Mouse (Mus musculus): Measurements from ENCODE around the gene Pdcd7. TPM values are rescaled to one million over a fixed set of nuclear protein-coding genes. Genes with fewer than 3 reads are reported as not detected.

Gene Pdcd7
- total RNA-seq, 2 experiments from 2014 or later: 23.2 to 25.4 TPM

DNA sequence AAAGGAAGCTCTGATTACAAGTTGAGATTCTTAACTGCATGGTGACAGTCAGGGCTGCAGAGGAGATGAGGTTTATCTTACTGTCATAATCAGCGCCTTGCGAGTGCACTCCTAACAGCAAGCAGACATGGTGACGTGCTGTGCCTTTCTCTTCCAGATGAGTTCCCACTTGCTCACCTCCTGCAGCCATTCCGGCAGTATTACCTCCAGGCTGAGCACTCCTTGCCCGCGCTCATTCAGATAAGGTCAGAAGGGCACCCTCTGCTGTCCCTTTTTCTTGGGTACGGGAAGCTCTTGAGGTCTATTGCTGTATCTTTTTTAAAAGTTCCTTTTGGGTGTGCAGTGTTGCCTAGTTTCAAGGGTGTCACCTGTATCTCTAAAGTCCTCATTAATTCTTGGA, 10.7 kb downstream of the Pdcd7 start:
- no peak for DNase-seq (ENCODE audit: low spot score in 2 of 2)

- DNase-seq (ENCODE audit: low spot score in 2 of 2): no peak
These were observed 11.1 kb downstream of the Pdcd7 start for GRCm38 (mm10) chr9:65356971-65357370.

GRCm38 (mm10) chr9:65358956-65359480, 13.1 kb downstream of the Pdcd7 start:
- no peak for DNase-seq (ENCODE audit: low spot score in 2 of 2)

GRCm38 (mm10) chr9:65360641-65361448, 14.9 kb downstream of the Pdcd7 start, which contains the start of gene Ubap1l:
TSS of gene Ubap1l (plus strand) at chr9:65361041.
- no peak for DNase-seq (ENCODE audit: low spot score in 2 of 2)

DNA sequence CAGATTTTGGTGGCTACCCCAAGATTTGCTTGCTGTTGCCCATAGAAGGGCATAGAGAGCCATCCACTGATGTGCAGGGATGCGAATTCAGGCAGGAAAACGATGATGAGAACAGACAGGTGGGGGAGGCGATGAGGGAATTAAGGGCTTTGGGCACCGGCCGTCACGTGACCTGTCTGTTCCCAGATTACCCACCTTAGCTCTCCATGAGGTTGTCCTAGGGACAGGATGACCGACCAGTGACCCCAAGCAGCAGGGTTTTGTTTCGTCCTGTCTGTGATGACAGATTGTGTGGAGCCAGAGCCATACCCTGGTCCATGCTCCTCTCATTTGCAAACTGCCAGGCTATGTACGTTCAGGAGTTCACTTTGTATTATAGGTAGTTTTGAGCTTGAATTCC, 17.8 kb downstream of the Pdcd7 start:
- no peak for DNase-seq (ENCODE audit: low spot score in 2 of 2)

GRCm38 (mm10) chr9:65365721-65366120, 19.8 kb downstream of the Pdcd7 start:
- DNase-seq (ENCODE audit: low spot score in 2 of 2): no peak

GRCm38 (mm10) chr9:65371756-65372155, 25.9 kb downstream of the Pdcd7 start:
- DNase-seq (ENCODE audit: low spot score in 2 of 2): no peak

- peak; percentile 35 to 51 for DNase-seq (ENCODE audit: low spot score in 2 of 2)
These were observed 26.5 kb downstream of the Pdcd7 start for GRCm38 (mm10) chr9:65372449-65372848.

GRCm38 (mm10) chr9:65374468-65375162, 28.7 kb downstream of the Pdcd7 start:
- no peak for DNase-seq (ENCODE audit: low spot score in 2 of 2)

DNA sequence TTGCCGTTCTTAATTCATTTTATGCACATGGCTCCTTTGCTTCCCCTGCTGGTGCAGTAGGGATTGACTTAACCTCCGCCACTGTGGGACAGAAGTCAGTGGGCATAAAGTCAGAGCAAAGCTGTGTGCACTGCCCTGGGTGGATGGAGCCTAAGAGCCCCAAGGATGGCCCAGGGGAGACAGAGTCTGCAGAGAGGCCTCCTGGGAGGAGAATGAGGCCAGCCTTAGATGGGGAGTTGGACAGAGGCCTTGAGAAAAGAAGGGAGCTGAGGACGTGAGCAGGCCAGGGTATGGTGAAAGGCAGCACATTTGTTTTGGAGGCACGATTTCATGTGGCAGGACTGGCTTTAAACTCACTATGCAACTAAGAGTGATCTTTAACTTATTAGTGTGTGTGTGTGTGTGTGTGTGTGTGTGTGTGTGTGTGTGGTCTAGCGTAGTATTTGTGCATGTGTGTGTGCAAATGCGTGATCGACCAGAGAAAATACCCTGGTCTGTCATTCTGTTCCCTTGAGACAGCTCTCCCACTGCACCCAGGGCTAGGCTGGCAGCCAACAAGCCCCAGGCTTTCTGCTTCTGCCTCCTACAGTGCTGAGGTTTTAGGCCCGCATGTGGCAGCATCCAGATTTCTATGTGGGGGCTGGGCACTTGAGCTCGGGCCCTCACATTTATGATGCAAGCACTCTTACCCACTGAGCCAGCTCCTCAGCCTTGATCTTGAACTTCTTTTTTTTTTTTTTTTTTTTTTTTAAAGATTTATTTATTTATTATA, 29.4 kb downstream of the Pdcd7 start:
- DNase-seq (ENCODE audit: low spot score in 2 of 2): peak; percentile 32 to 36

DNA sequence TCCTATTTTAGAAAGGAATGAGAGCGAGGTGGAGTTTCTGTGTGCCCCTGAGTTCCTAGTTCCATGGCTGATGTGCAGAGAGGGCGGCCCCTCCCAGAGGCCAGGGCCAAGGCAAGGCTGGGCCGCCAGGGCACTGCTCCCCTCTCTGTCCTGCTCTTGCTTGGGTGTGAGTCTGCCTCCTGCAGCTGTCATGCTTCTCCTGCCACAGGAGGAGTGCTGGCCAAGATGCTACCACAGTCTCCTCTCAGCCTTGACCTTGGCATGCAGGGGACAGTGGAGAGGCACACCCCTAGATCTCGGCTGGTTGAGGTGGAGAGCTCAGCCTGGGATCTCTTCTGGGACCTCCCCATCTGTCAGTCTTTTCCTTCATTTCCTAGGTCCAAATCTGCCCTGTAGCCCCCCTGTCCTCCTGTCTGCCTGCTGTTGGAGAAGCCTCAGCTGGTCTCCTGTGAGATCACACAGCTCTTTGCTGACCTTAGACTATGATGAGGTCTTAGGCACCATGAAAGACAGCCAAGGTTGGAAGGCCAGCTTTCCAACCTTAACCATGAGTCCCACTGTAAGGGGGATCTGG, 35.2 kb downstream of the Pdcd7 start:
- DNase-seq (ENCODE audit: low spot score in 2 of 2): no peak

DNA sequence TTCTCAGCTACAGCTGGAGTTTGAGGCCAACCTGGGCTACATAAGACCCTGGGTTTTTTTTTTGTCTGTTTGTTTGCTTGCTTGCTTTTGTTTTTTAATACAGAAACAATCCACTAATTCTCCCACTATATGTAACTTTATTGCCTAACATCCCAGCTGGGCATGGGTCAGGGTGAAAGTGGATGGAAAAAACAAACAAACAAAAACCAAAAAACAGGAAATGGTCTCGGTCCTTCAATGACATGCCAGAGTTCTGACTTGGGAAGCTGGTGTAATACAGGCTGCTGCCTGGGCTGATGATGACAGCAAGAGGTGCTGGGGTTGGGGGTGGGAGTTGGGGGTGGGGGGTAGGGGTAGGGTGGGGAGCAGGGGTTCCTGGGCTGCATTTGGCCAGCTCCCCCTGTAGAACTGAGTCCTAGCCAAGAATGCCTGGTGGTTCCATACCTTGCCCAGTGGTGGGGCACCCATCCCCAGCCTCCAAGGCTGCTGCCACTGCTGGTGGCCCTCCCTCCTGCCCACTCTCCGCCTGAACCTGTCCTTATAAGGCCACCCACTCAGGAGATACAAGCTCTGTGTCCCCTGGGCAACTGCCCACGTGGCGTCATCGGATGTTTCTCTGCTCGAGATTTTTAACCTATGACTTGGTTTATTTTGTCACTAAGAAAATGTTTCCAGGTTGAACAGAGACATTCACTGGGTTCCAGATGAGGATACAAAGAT, 36.3 kb downstream of the Pdcd7 start:
- no peak for DNase-seq (ENCODE audit: low spot score in 2 of 2)

GRCm38 (mm10) chr9:65382751-65383097, 36.8 kb downstream of the Pdcd7 start:
- DNase-seq (ENCODE audit: low spot score in 2 of 2): no peak

DNA sequence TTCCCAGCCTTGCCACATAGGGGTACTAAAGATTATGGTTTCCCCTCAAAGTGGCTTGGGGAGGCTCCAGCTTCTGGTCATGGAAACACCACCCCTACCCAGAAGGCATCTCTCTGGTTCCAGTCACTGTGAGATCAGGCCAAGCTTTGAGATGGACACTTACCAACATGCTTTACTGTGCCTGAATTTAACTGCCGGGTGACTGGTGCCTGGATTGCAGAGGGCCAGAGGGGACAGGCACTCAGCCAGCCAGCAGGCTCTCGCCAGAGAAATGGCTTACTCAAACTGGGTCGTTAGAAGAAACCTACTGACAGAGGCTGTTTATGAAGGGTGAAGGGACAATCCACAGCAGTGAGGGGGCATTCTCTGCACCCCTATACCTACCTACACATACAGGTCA, 38.4 kb downstream of the Pdcd7 start:
- no peak for DNase-seq (ENCODE audit: low spot score in 2 of 2)

DNA sequence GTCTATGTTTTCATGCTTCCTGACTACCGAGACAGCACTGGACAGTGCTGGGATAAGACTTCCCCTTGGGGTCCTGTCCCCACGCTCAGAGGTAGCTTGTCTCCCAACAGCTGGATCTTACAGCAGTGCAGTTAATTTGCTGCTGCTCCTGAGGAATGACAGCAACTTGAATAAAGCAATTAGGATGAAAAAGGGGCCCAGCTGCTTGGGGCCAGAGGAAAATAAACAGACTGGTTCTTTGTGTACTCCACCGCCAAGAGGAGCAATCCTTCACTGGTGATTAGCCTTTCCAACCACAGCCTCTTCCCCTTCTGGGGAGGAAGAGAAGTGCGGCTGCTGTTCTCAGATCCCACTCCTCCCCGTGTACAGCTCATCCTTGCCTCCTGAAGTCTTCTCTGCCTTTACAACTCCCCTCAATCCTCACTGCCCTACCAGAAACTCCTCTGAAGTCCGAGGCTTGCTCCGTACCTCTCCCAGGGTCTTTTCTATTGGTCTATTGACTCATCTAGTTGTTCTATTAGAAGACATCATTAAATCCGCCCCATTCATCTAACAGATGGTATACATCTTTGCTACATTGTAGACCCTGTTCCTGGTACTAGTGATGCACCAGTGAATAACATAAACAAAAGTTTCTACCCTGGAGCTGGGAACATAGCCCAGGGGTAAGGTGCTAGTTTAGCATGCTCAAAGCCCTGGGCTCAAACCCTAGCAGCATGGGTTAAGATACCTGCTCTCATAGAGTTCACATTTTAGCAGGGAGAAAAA, 40.7 kb downstream of the Pdcd7 start:
- DNase-seq (ENCODE audit: low spot score in 2 of 2): no peak

DNA sequence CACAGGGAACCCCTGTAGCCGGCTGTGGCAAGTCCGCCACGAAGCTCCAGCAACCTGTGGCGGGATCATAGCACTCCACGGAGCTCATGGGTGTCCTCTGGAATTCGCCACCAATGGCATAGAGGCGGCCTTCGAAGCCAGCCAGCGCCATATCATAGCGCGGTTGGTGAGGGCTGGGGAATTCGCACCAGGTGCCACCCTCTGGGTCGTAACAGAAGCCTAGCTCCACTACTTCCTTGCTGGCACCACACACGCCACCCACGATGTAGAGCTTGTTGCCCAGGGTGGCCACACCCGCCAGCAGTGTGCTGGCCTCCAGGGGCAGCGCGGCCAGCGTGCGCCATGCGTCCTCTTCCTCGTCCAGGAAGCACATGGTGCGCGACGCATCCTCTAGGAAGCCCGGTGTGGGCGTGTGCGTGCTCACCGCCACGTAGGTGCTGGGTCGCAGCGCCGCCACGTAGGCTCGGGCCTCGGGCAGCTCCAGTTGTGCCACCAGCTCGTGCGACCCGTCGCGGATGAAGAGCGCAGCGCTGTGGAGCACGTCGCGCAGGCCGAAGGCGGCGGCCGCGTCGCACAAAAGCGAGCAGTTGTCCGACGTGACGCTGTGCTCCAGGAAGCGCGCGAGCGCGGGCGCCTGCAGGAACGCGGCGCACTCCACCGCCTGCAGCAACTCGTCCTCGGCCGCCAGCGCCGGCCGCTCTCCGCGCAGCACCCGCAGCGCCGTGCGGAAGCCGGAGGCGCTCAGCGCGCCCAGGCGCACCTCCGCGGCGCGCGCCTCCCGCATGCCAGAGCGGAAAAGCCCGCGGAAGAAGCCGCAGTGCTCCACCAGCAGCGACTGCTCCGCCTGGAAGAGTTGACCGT, 45.1 kb downstream of the Pdcd7 start:
- no peak for DNase-seq (ENCODE audit: low spot score in 2 of 2)

GRCm38 (mm10) chr9:65391613-65391964, 45.7 kb downstream of the Pdcd7 start, which contains the start of gene Kbtbd13:
TSS of gene Kbtbd13 (minus strand) at chr9:65391652.
- DNase-seq (ENCODE audit: low spot score in 2 of 2): no peak

GRCm38 (mm10) chr9:65392638-65393364, 46.9 kb downstream of the Pdcd7 start:
- DNase-seq (ENCODE audit: low spot score in 2 of 2): peak; percentile 63 to 72

Data from layer of hippocampus, postnatal 10 days (tissue).